Mouse (Mus musculus): ENCODE measurements around the gene Rpl12. TPM values are rescaled to one million over a fixed set of nuclear protein-coding genes. Genes with fewer than 3 reads are reported as not detected.
A peak's percentile ranks its signal among the peaks of the same experiment; 100 is the strongest.

Rpl12 gene
- polyA plus RNA-seq, 1 experiment from 2014 or later = 105 TPM

GRCm38 (mm10) chr2:33014877-33015276, 53.5 kb downstream of the Rpl12 start:
- ATAC-seq = peak; percentile 77
- Histone ChIP-seq H3K4me2 (ENCODE audit: low read length) (no peak overlapping the region), H3K36me3 (ENCODE audit: control insufficient read depth, insufficient read depth) (no peaks in the 10 kb centered on the region), H3K4me3 (replicated peaks; ENCODE audit: low read length) (no peak overlapping the region), H3K4me1 (replicated peaks; ENCODE audit: control insufficient read depth, insufficient read depth, low read length) (peaks cover 9% of the 10 kb centered on the region; the same call in 1 of the 2 replicates), H3K9me3 (ENCODE audit: control insufficient read depth, low read length) (no peaks in the 10 kb centered on the region), H3K9ac (replicated peaks; ENCODE audit: low read depth, low read length) (no peak overlapping the region), H3K27me3 (replicated peaks; ENCODE audit: control insufficient read depth, insufficient read depth, low read length) (no peaks in the 10 kb centered on the region), H3K27ac (ENCODE audit: low read length) (no peak overlapping the region)
- 57% methylated on average over 5 of the region's 5 CpGs for WGBS

Other genes starting within 250 kb of the Rpl12 start
- gene Cdk9, start 248.5 kb upstream of the Rpl12 start, polyA plus RNA-seq (2015; fragmentation: Nextera tagmentation; extraction: Ambion mirVana) = 82.2 and 85.0 TPM in 2 replicates
- gene Sh2d3c, start 240.5 kb upstream of the Rpl12 start, polyA plus RNA-seq (2015; fragmentation: Nextera tagmentation; extraction: Ambion mirVana) = 41.9 and 43.0 TPM in 2 replicates
- gene 6330409D20Rik, start 220.5 kb upstream of the Rpl12 start, polyA plus RNA-seq (2015; fragmentation: Nextera tagmentation; extraction: Ambion mirVana) = 2.8 and 3.5 TPM in 2 replicates
- 62.1 and 65.4 TPM in 2 replicates for gene Tor2a, start 204.3 kb upstream of the Rpl12 start, polyA plus RNA-seq (2015; fragmentation: Nextera tagmentation; extraction: Ambion mirVana)
- gene Ttc16, start 185.9 kb upstream of the Rpl12 start, polyA plus RNA-seq (2015; fragmentation: Nextera tagmentation; extraction: Ambion mirVana) = 0.41 and 0.62 TPM in 2 replicates
- 5.4 and 6.9 TPM in 2 replicates for gene Ptrh1, start 185.8 kb upstream of the Rpl12 start, polyA plus RNA-seq (2015; fragmentation: Nextera tagmentation; extraction: Ambion mirVana)
- 0.58 and 0.66 TPM in 2 replicates for gene Cfap157, start 177.1 kb upstream of the Rpl12 start, polyA plus RNA-seq (2015; fragmentation: Nextera tagmentation; extraction: Ambion mirVana)
- gene Stxbp1, start 114.3 kb upstream of the Rpl12 start, polyA plus RNA-seq (2015; fragmentation: Nextera tagmentation; extraction: Ambion mirVana) = 227 and 251 TPM in 2 replicates
- gene Fam129b, start 85.4 kb upstream of the Rpl12 start, polyA plus RNA-seq (2015; fragmentation: Nextera tagmentation; extraction: Ambion mirVana) = 36.4 and 41.1 TPM in 2 replicates
- gene Lrsam1, start 55 bp downstream of the Rpl12 start, polyA plus RNA-seq (2015; fragmentation: Nextera tagmentation; extraction: Ambion mirVana) = 18.1 and 21.9 TPM in 2 replicates
- 23.9 and 24.0 TPM in 2 replicates for gene Slc2a8, start 20.5 kb downstream of the Rpl12 start, polyA plus RNA-seq (2015; fragmentation: Nextera tagmentation; extraction: Ambion mirVana)
- 26.2 and 34.5 TPM in 2 replicates for gene Garnl3, start 170.1 kb downstream of the Rpl12 start, polyA plus RNA-seq (2015; fragmentation: Nextera tagmentation; extraction: Ambion mirVana)

Measured in forebrain, embryonic 16.5 days (tissue).